Comparison of ENCODE assay signal across 23 mouse cellular contexts in the genomic region with DNA sequence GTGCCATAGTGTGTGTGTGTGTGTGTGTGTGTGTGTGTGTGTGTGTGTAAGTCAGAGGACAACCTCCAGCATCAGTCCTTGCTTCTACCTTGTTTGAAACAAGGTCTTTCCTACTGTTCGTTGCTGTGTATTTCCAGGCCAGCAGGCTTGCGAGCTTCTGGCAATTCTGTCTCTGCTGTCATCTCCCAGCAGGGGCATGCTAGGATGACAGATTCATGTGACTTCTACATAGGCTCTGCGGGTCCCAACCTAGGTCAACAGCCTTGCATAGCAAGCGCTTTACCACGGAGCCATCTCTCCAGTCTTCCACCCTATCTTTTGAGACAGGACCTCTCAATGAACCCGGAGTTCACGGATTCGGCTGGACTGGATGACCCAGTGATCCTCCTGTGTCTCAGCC.
"Had no signal": no experiment of that assay in that cellular context is flagged by ENCODE, and none has a peak within 500 bp of the region (broad histone marks: within the 10 kb centered on the region; RNA-seq: fewer than 3 reads in every experiment).

No protein-coding gene starts in this region.

- H3K27me3 ChIP-seq: heart, embryonic 12.5 days; hindbrain, embryonic 12.5 days; intestine, embryonic 15.5 days; limb, embryonic 12.5 days; liver, embryonic 13.5 days; liver, embryonic 15.5 days had no signal

- H3K4me1 ChIP-seq: heart, embryonic 12.5 days; hindbrain, embryonic 10.5 days; liver, embryonic 13.5 days; liver, embryonic 15.5 days had no signal

- H3K27ac ChIP-seq: heart, embryonic 10.5 days; hindbrain, embryonic 10.5 days; hindbrain, embryonic 12.5 days; hindbrain, embryonic 14.5 days; intestine, embryonic 15.5 days; layer of hippocampus, adult 2 months; left cerebral cortex, adult 2 months; limb, embryonic 10.5 days; limb, embryonic 12.5 days; liver, embryonic 13.5 days; liver, embryonic 15.5 days had no signal

- H3K4me3 ChIP-seq: heart, embryonic 10.5 days; heart, embryonic 12.5 days; hindbrain, embryonic 10.5 days; hindbrain, embryonic 12.5 days; intestine, embryonic 15.5 days; layer of hippocampus, adult 2 months; left cerebral cortex, adult 2 months; limb, embryonic 10.5 days; limb, embryonic 12.5 days; liver, embryonic 13.5 days; liver, embryonic 15.5 days had no signal

- DNase-seq: gastrocnemius, postnatal 10 days; gastrocnemius, postnatal 25 days; heart, adult 18-20 months; heart, postnatal 10 days; heart, postnatal 4 days; kidney, adult 18-20 months; kidney, adult 8-10 months; kidney, postnatal 10 days; kidney, postnatal 4 days; liver; liver, embryonic 13.5 days; liver, postnatal 0 days had no signal
